Mouse (Mus musculus): ENCODE measurements around the gene Atp1a2. TPM values are rescaled to one million over a fixed set of nuclear protein-coding genes. Genes with fewer than 3 reads are reported as not detected.

Gene Atp1a2
- polyA plus RNA-seq, 1 experiment from 2014 or later = 0.69 TPM

- CTCF ChIA-PET = interaction anchor here (0.9 to 2.5 kb wide), 3 partner anchors 10 to 171 kb away, joined by 3 to 16 read pairs (median 3); no protein-coding TSS in a partner anchor
- H3K27me3 ChIP-seq = no peaks in the 10 kb centered on the region
- DNase-seq (ENCODE audit: low read depth, low spot score) (no peak), ATAC-seq (no peak)
- in situ Hi-C loops (cut with MboI; ENCODE audit: low pct_unique_long_range_greater_than_20kb) = loop anchor here (5.0 to 10.0 kb wide), 3 partner anchors 168 to 198 kb away; partner anchors contain the start of genes Dcaf8 and Tagln2
- POLR2A ChIA-PET = interaction anchor here (1.2 to 1.6 kb wide), 2 partner anchors 8 to 107 kb away, joined by 5 to 6 read pairs; no protein-coding TSS in a partner anchor
- TF ChIP-seq CTCF (IDR thresholded peaks at IDR 0.05) = no peak
Observed at GRCm38 (mm10) chr1:172314911-172315310, 17.0 kb upstream of the Atp1a2 start.

DNA sequence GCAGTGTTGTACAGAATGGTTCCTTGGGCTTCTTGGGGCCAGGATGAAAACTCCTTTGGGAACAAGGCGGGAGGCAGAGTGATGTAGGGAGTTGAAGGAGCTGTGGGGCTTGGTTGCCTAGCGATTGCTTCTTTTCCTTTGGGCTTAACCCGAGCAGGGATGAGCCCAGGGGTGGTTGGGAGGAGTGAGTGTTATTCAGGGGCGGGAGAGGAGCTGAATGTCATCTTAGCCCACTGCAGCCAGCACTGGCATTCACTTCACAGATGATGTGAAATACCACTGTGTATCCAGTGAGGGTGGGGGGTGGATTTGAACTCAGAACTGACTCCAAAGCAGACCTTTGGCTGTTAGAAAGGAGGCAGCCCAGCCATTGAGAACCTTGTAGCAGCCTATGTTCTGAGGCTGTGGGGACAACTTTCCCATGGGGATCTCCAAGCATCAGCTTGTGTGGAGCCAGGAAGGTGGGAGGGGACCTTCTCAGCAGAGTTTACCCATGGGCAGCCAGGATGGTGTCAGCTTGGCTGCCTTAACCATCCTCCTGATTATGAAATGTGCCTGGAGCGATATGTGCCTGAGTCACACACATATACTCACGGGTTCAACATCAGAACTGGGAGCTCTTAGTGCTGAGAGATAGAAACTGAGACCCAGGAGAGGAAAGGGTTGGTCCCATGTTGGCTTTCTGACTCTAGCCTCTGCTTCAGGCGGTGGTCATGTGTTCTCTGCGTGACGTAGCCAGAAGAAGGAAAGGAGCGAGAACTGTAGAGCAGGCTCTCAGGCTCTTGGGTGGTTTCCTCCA lies 15.9 kb upstream of the Atp1a2 start:
- no peak for TF ChIP-seq CTCF (IDR thresholded peaks at IDR 0.05)
- in situ Hi-C loops (cut with MboI; ENCODE audit: low pct_unique_long_range_greater_than_20kb) = loop anchor here (5.0 to 10.0 kb wide), 3 partner anchors 167 to 197 kb away; partner anchors contain the start of genes Dcaf8 and Tagln2
- POLR2A ChIA-PET = interaction anchor here (0.5 to 1.6 kb wide), 4 partner anchors 9 to 970 kb away, joined by 3 to 6 read pairs (median 4); no protein-coding TSS in a partner anchor
- DNase-seq (ENCODE audit: low read depth, low spot score) (no peak), ATAC-seq (peak; percentile 31)
- CTCF ChIA-PET = interaction anchor here (0.7 to 2.5 kb wide), 4 partner anchors 11 to 194 kb away, joined by 3 to 16 read pairs (median 4); no protein-coding TSS in a partner anchor
- H3K27me3 ChIP-seq = no peaks in the 10 kb centered on the region

GRCm38 (mm10) chr1:172312768-172313561 lies 15.1 kb upstream of the Atp1a2 start:
- no peaks in the 10 kb centered on the region for H3K27me3 ChIP-seq
- in situ Hi-C loops (cut with MboI; ENCODE audit: low pct_unique_long_range_greater_than_20kb) = loop anchor here (5.0 to 10.0 kb wide), 3 partner anchors 166 to 196 kb away; partner anchors contain the start of genes Dcaf8 and Tagln2
- POLR2A ChIA-PET = no interaction called here
- CTCF ChIA-PET = no interaction called here
- ATAC-seq (no peak), DNase-seq (ENCODE audit: low read depth, low spot score) (no peak)
- TF ChIP-seq CTCF (IDR thresholded peaks at IDR 0.05) = no peak

DNA sequence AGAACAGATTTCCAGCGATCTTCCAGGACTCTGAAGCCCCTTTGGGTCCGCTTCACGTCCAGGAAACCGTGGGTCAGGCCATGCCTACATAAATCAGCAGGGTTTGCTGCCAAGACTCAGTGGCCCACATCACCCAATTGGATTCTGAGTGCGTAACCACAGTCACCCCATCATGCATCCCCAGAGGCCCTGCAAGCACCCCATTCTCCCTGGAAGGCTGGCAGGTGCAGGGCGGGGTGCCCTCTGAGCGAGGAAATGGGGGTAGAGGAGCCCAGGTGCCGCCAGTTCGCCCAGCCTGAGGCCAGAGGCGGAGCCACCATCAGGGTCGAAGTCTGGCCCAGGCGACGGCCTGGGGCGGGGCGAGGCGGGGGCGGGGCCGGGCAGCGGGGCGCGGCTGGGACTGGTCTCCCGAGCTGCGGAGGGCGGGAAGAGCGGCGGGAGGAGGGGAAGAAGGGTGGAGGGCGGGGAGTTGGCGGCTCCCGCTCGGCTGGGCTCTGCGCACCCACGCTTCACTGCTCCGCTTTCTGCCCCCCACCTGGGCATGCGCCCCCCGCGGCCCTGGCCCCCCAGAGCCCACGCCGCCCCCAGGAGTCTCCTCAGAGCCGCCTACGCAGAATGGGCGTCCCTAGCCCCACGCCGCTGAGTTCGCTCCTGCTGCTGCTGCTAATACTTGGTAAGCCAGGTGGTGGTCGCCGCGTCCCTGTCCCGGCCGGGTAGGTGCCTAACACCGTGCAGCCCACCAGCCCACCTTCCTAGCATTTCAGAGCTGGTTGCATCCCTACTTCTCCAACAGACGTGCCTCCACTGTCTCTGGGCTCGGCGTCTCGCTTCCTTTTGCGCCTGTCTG lies 14.3 kb upstream of the Atp1a2 start:
- POLR2A ChIA-PET = interaction anchor here (0.6 to 2.0 kb wide), 2 partner anchors 109 to 201 kb away, joined by 3 to 4 read pairs; no protein-coding TSS in a partner anchor
- no peaks in the 10 kb centered on the region for H3K27me3 ChIP-seq
- in situ Hi-C loops (cut with MboI; ENCODE audit: low pct_unique_long_range_greater_than_20kb) = loop anchor here (5.0 to 10.0 kb wide), 3 partner anchors 165 to 195 kb away; partner anchors contain the start of genes Dcaf8 and Tagln2
- CTCF ChIA-PET = interaction anchor here (1.1 kb wide), 1 partner anchor 24 kb away, joined by 3 read pairs; no protein-coding TSS in a partner anchor
- DNase-seq (ENCODE audit: low read depth, low spot score) (no peak), ATAC-seq (peak; percentile 67)
- no peak for TF ChIP-seq CTCF (IDR thresholded peaks at IDR 0.05)

DNA sequence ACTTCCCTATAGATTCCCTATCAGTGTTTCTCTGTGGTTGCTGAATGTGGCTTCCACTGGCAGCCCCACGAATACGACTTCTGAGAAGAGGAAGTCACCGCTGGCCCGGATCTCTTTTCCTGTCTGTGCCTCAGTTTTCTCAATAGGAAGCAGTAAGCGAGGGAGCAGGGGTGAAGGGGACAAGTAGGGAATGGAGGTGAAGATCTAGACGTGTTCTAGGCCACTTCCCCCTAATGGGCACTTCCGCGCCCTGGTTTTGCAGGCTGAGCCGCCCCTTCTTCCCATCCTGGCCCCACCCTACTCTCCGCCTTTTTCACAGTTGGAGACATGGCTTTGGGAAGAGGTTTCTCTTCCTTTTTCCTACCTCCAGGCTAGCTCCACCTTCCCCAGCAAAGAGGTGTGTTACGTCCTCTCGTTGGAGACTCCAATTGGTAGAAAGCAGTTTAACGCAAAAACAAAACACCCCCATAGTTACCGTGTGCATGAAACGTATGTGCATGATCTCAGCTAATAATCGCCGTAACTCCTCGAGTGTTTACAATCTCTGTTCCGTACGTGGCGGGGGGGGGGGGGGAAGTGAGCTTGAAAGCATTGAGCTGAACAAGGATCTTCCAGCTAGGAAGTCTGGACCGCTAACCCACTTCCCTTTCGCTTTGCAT lies 13.5 kb upstream of the Atp1a2 start:
- ChIA-PET POLR2A (interaction anchor here (0.6 to 2.0 kb wide), 3 partner anchors 108 to 200 kb away, joined by 3 to 4 read pairs (median 3); no protein-coding TSS in a partner anchor), CTCF (interaction anchor here (1.0 to 2.2 kb wide), 12 partner anchors 10 to 199 kb away, joined by 3 to 11 read pairs (median 4); partner anchors contain the start of gene Pex19)
- H3K27me3 ChIP-seq = no peaks in the 10 kb centered on the region
- in situ Hi-C loops (cut with MboI; ENCODE audit: low pct_unique_long_range_greater_than_20kb) = loop anchor here (5.0 to 10.0 kb wide), 3 partner anchors 164 to 194 kb away; partner anchors contain the start of genes Dcaf8 and Tagln2
- no peak for TF ChIP-seq CTCF (IDR thresholded peaks at IDR 0.05)
- ATAC-seq (peak; percentile 5), DNase-seq (ENCODE audit: low read depth, low spot score) (no peak)

DNA sequence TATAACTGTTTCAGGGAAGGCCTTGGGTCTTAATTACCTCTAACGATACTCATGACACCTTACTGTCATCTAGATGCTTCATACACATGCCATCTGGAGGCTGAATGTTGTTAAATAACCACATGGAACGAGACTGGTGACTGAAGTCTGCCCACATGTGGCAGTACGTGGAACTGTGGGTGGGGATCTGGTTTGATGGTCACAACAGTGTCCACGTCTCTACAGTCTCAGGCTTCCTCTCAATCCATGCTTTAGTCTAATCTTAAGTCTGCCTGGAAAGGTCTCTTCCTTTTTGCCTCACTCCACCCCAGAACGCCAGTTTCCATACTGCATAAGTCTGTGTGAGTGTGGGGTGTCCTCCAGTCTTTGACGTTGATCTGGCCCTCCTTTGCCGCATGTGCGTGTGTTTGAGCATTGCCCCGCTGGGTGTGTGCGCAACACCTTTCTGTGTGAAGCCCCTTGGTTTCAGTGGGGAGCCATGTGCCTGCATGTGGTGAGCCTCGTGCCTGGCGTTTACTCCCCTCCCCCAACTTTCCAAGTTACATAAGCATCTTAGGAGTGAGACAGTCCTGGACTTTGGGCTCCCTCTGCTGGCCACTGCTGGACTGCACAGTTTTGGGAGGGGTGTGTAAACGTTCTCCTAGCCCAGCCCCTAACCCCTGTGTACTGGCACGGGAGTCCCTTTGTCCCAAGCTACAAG lies 12.0 kb upstream of the Atp1a2 start:
- ChIA-PET POLR2A (interaction anchor here (1.0 to 2.0 kb wide), 4 partner anchors 105 to 191 kb away, joined by 3 to 4 read pairs (median 4); no protein-coding TSS in a partner anchor), CTCF (interaction anchor here (0.6 to 2.8 kb wide), 39 partner anchors 12 to 197 kb away, joined by 3 to 21 read pairs (median 4); partner anchors contain the start of genes Atp1a2, Casq1 and Pex19)
- in situ Hi-C loops (cut with MboI; ENCODE audit: low pct_unique_long_range_greater_than_20kb) = loop anchor here (5.0 to 10.0 kb wide), 3 partner anchors 163 to 195 kb away; partner anchors contain the start of genes Dcaf8 and Tagln2
- no peak for TF ChIP-seq CTCF (IDR thresholded peaks at IDR 0.05)
- no peaks in the 10 kb centered on the region for H3K27me3 ChIP-seq
- DNase-seq (ENCODE audit: low read depth, low spot score) = no peak
- peak; percentile 20 for ATAC-seq

DNA sequence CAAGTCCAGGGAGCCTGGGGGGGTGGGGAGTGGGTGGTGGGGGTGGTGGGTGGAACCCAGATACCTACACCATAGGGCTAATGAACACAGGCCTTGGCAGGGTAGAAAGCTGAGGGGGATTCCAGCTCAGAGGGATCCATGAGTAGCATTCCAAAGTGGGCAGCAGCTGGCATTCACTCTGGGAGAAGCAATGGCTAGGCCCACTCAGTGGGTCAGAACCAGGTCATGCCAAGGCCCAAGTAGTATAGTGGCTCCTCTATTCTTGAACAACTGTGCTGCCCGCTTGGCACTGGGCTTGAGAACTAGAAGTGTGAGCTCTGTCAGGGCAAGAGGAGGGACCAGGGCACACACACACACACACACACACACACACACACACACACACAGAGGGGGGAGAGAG lies 10.5 kb upstream of the Atp1a2 start:
- DNase-seq (ENCODE audit: low read depth, low spot score) (no peak), ATAC-seq (no peak)
- no peak for TF ChIP-seq CTCF (IDR thresholded peaks at IDR 0.05)
- ChIA-PET CTCF (interaction anchor here (1.0 to 2.8 kb wide), 23 partner anchors 9 to 263 kb away, joined by 3 to 21 read pairs (median 4); partner anchors contain the start of genes Atp1a2, Casq1 and Dcaf8), POLR2A (interaction anchor here (0.6 to 1.6 kb wide), 5 partner anchors 10 to 182 kb away, joined by 3 to 5 read pairs (median 4); partner anchors contain the start of genes Atp1a2 and Pex19)
- in situ Hi-C loops (cut with MboI; ENCODE audit: low pct_unique_long_range_greater_than_20kb) = no loop called here
- no peaks in the 10 kb centered on the region for H3K27me3 ChIP-seq

GRCm38 (mm10) chr1:172307936-172308335 lies 10.1 kb upstream of the Atp1a2 start:
- H3K27me3 ChIP-seq = no peaks in the 10 kb centered on the region
- ChIA-PET CTCF (interaction anchor here (0.9 to 2.8 kb wide), 14 partner anchors 8 to 212 kb away, joined by 3 to 21 read pairs (median 4); partner anchors contain the start of genes Atp1a2 and Casq1), POLR2A (interaction anchor here (0.6 to 1.6 kb wide), 6 partner anchors 10 to 182 kb away, joined by 3 to 5 read pairs (median 4); partner anchors contain the start of genes Atp1a2 and Pex19)
- ATAC-seq (peak; percentile 44), DNase-seq (ENCODE audit: low read depth, low spot score) (no peak)
- in situ Hi-C loops (cut with MboI; ENCODE audit: low pct_unique_long_range_greater_than_20kb) = no loop called here
- no peak for TF ChIP-seq CTCF (IDR thresholded peaks at IDR 0.05)

Data from Patski (cell line).